Mouse (Mus musculus) gastrocnemius, adult 18-20 months (tissue): ENCODE measurements at regions not wholly inside any gene's neighbourhood (a gene's known extent, or its start where the extent isn't known, plus 50 kb on each side); places are given as distances from the start of the nearest gene placed in this dataset.

Source experiments
- DNase-seq: peaks from one replicate; pipeline ENCODE4 v3.0.0; 2021; ENCODE audit warnings: low spot score

- no peak for DNase-seq
Observed at GRCm38 (mm10) chr3:144378524-144379225, 173.7 kb upstream of the Lmo4 start.

GRCm38 (mm10) chr3:144377626-144378523, 172.9 kb upstream of the Lmo4 start:
- no peak for DNase-seq

GRCm38 (mm10) chr3:144376463-144377402, 171.7 kb upstream of the Lmo4 start:
- DNase-seq, result no peak

- DNase-seq, result no peak
Observed at GRCm38 (mm10) chr3:144375725-144376412, 170.8 kb upstream of the Lmo4 start.

GRCm38 (mm10) chr3:144368300-144368699, 163.3 kb upstream of the Lmo4 start:
- no peak for DNase-seq

GRCm38 (mm10) chr3:144367766-144368116, 162.7 kb upstream of the Lmo4 start:
- no peak for DNase-seq

GRCm38 (mm10) chr3:144366976-144367765, 162.2 kb upstream of the Lmo4 start:
- DNase-seq, result no peak

GRCm38 (mm10) chr3:144365894-144366293, 160.9 kb upstream of the Lmo4 start:
- no peak for DNase-seq

GRCm38 (mm10) chr3:144362472-144362871, 157.5 kb upstream of the Lmo4 start:
- DNase-seq, result peak; percentile 35

- DNase-seq, result no peak
Observed at GRCm38 (mm10) chr3:144361203-144361978, 156.4 kb upstream of the Lmo4 start.

- DNase-seq, result no peak
Observed at GRCm38 (mm10) chr3:144356948-144357295, 151.9 kb upstream of the Lmo4 start.

- no peak for DNase-seq
Observed at GRCm38 (mm10) chr3:144356103-144356947, 151.3 kb upstream of the Lmo4 start.

- no peak for DNase-seq
Observed at GRCm38 (mm10) chr3:144352559-144352958, 147.5 kb upstream of the Lmo4 start.

GRCm38 (mm10) chr3:144348431-144348830, 143.4 kb upstream of the Lmo4 start:
- no peak for DNase-seq

- DNase-seq, result no peak
Observed at GRCm38 (mm10) chr3:144335237-144335636, 130.2 kb upstream of the Lmo4 start.

GRCm38 (mm10) chr3:144334201-144334600, 129.2 kb upstream of the Lmo4 start:
- DNase-seq, result no peak

GRCm38 (mm10) chr3:144332353-144332752, 127.3 kb upstream of the Lmo4 start:
- DNase-seq, result no peak

- DNase-seq, result no peak
Observed at GRCm38 (mm10) chr3:144329117-144329516, 124.1 kb upstream of the Lmo4 start.
